Mouse (Mus musculus) bone marrow, adult 2 months (tissue): ENCODE results near the gene Gm13276. TPM values are rescaled to one million over a fixed set of nuclear protein-coding genes. Genes with fewer than 3 reads are reported as not detected.
"Not testable (repeated sequence)": the region's sequence is repeated elsewhere in the genome, so short reads cannot be mapped to it uniquely, and the experiment has no call there.

Experiments
- H3K27ac ChIP-seq: fragments of 200-500 bp; 2 replicates; pipeline ENCODE4 v1.5.1; 2012; ENCODE audit warnings: low read depth, mild to moderate bottlenecking, control low read depth, inconsistent platforms, low read length; ENCODE audit not compliant: control insufficient read depth, poor library complexity, insufficient read depth
- H3K4me1 ChIP-seq: fragments of 200-500 bp; 2 replicates; pipeline ENCODE4 v1.6.1; 2011; ENCODE audit warnings: low read length; ENCODE audit not compliant: control insufficient read depth, insufficient read depth
- H3K4me3 ChIP-seq: fragments of 200-500 bp; replicated peaks from 2 replicates; pipeline ENCODE3; 2011; ENCODE audit warnings: mild to moderate bottlenecking, low read depth, low read length, control low read depth; ENCODE audit not compliant: control insufficient read depth
- CTCF ChIP-seq: fragments of 200-500 bp; IDR thresholded peaks from 2 replicates; pipeline ENCODE4 v1.5.1; 2011; ENCODE audit warnings: low read length, control low read depth; ENCODE audit not compliant: control insufficient read depth, insufficient read depth
- POLR2A ChIP-seq: fragments of 200-500 bp; IDR thresholded peaks from 2 replicates; pipeline ENCODE4 v1.6.1; 2011; ENCODE audit warnings: low read depth, mild to moderate bottlenecking, control low read depth, low read length, borderline replicate concordance; ENCODE audit not compliant: control insufficient read depth
- WGBS: fragments of 180-500 bp; shearing (Covaris S2); methylation state at CpG from one replicate; pipeline ENCODE4 v1.1.7; 2018; 5-methylcytosine and 5-hydroxymethylcytosine counted together
- polyA plus RNA-seq: library from polyadenylated mRNA; stranded (reverse); fragments of >200 nt; gene quantifications from 2 replicates; pipeline ENCODE4 v1.2.4, GENCODE M21; 2011; ENCODE audit warnings: low replicate concordance; ENCODE audit not compliant: missing spikeins, insufficient read depth, insufficient read length

Gene Gm13276
- polyA plus RNA-seq, 1 experiment, result not detected

- peak overlapping the region; percentile 62 for H3K4me3 ChIP-seq
- not testable (repeated sequence) for H3K4me1 ChIP-seq
- H3K27ac ChIP-seq, result peak overlapping the region; percentile 92
- TF ChIP-seq CTCF, result peak; percentile 70
- WGBS, result 1% methylated on average over 21 of the region's 21 CpGs
Observed at GRCm38 (mm10) chr4:88757628-88758031, 27.9 kb upstream of the Gm13276 start.

GRCm38 (mm10) chr4:88758751-88759150 lies 26.8 kb upstream of the Gm13276 start:
- not testable (repeated sequence) for H3K4me3 ChIP-seq, H3K4me1 ChIP-seq, H3K27ac ChIP-seq
- WGBS, result 90% methylated on average over 9 of the region's 9 CpGs

GRCm38 (mm10) chr4:88759610-88760268 lies 25.8 kb upstream of the Gm13276 start, which contains the start of gene Gm13283:
Gene Gm13283, plus strand, starts transcription at chr4:88760119.
- H3K4me3 ChIP-seq, H3K4me1 ChIP-seq: not testable (repeated sequence)
- 14% methylated on average over 11 of the region's 14 CpGs for WGBS
- H3K27ac ChIP-seq, result peak within 1 kb of the TSS; percentile 74; the same call in 1 of the 2 replicates

GRCm38 (mm10) chr4:88760431-88760830 lies 25.1 kb upstream of the Gm13276 start:
- under 1% methylated on average over 28 of the region's 28 CpGs for WGBS
- H3K27ac ChIP-seq, result peak overlapping the region; percentile 74; the same call in 1 of the 2 replicates
- H3K4me3 ChIP-seq, H3K4me1 ChIP-seq: not testable (repeated sequence)
- peak; percentile 43; the same call in 1 of the 2 replicates for TF ChIP-seq POLR2A

- WGBS, result 71% methylated on average over 6 of the region's 8 CpGs
- H3K4me1 ChIP-seq, H3K4me3 ChIP-seq, H3K27ac ChIP-seq: not testable (repeated sequence)
Observed at GRCm38 (mm10) chr4:88761776-88762175, 23.7 kb upstream of the Gm13276 start.

- not testable (repeated sequence) for H3K4me3 ChIP-seq, H3K4me1 ChIP-seq, H3K27ac ChIP-seq
- WGBS, result 49% methylated on average over 9 of the region's 9 CpGs
Observed at GRCm38 (mm10) chr4:88762341-88762740, 23.2 kb upstream of the Gm13276 start.

GRCm38 (mm10) chr4:88763384-88764018 lies 22.0 kb upstream of the Gm13276 start:
- WGBS, result 2% methylated on average over 34 of the region's 42 CpGs

GRCm38 (mm10) chr4:88773534-88773933 lies 12.0 kb upstream of the Gm13276 start, which contains the start of gene Gm13290:
Gene Gm13290, plus strand, starts transcription at chr4:88773834.
- not testable (repeated sequence) for H3K4me3 ChIP-seq, H3K4me1 ChIP-seq, H3K27ac ChIP-seq
- no CpG with 5 or more reads among the region's 32 CpGs for WGBS

More at GRCm38 (mm10) chr4:88763384-88764018, 22.0 kb upstream of the Gm13276 start:
- H3K4me3 ChIP-seq, result peak overlapping the region; percentile 31
- TF ChIP-seq POLR2A (peak; percentile 50; the same call in 1 of the 2 replicates), CTCF (peak; percentile 8; the same call in 1 of the 2 replicates)
- not testable (repeated sequence) for H3K4me1 ChIP-seq
- H3K27ac ChIP-seq, result peak overlapping the region; percentile 81

- not testable (repeated sequence) for H3K4me1 ChIP-seq, H3K27ac ChIP-seq, H3K4me3 ChIP-seq
- no CpG with 5 or more reads among the region's 29 CpGs for WGBS
Observed at GRCm38 (mm10) chr4:88776622-88777021, 8.9 kb upstream of the Gm13276 start, which contains the start of gene Gm13289. Gene Gm13289, plus strand, starts transcription at chr4:88776922.

- no CpG with 5 or more reads among the region's 29 CpGs for WGBS
Observed at GRCm38 (mm10) chr4:88779550-88779949, 6.0 kb upstream of the Gm13276 start, which contains the start of gene Gm13272. Gene Gm13272, plus strand, starts transcription at chr4:88779850.

GRCm38 (mm10) chr4:88780320-88780719 lies 5.2 kb upstream of the Gm13276 start:
- H3K27ac ChIP-seq, H3K4me3 ChIP-seq, H3K4me1 ChIP-seq: not testable (repeated sequence)
- 67% methylated on average over 16 of the region's 18 CpGs for WGBS

More at GRCm38 (mm10) chr4:88779550-88779949, 6.0 kb upstream of the Gm13276 start, which contains the start of gene Gm13272:
- not testable (repeated sequence) for H3K4me3 ChIP-seq, H3K4me1 ChIP-seq, H3K27ac ChIP-seq

GRCm38 (mm10) chr4:88781831-88782230 lies 3.7 kb upstream of the Gm13276 start, which contains the start of gene Ifnz:
Gene Ifnz, plus strand, starts transcription at chr4:88782131.
- H3K4me3 ChIP-seq, H3K4me1 ChIP-seq: not testable (repeated sequence)
- peak within 1 kb of the TSS; percentile 69; the same call in 1 of the 2 replicates for H3K27ac ChIP-seq
- WGBS, result 8% methylated on average over 5 of the region's 7 CpGs

- under 1% methylated on average over 16 of the region's 31 CpGs for WGBS
- not testable (repeated sequence) for H3K4me1 ChIP-seq, H3K4me3 ChIP-seq
- H3K27ac ChIP-seq, result peak overlapping the region; percentile 69; the same call in 1 of the 2 replicates
Observed at GRCm38 (mm10) chr4:88782335-88782734, 3.2 kb upstream of the Gm13276 start.
